Mouse (Mus musculus) C2C12 (cell line): Measurements from ENCODE around the gene Snx8. TPM values are rescaled to one million over a fixed set of nuclear protein-coding genes. Genes with fewer than 3 reads are reported as not detected.

Experiments
- H3K27me3 ChIP-seq: one replicate; pipeline ENCODE4 v1.6.1; 2011; ENCODE audit not compliant: control insufficient read depth, insufficient read depth, insufficient read length
- H3K36me3 ChIP-seq: one replicate; pipeline ENCODE4 v1.6.1; 2011; ENCODE audit not compliant: control insufficient read depth, insufficient read depth
- H3K4me3 ChIP-seq: one replicate; pipeline ENCODE4 v1.5.1; 2011; ENCODE audit warnings: mild to moderate bottlenecking, control low read depth; ENCODE audit not compliant: poor library complexity, insufficient read depth, severe bottlenecking
- H3K79me2 ChIP-seq: one replicate; pipeline ENCODE4 v1.6.1; 2011; ENCODE audit not compliant: control insufficient read depth, insufficient read depth
- H3K79me3 ChIP-seq: one replicate; pipeline ENCODE4 v1.6.1; 2011; ENCODE audit warnings: low read depth, control low read depth
- H3ac ChIP-seq: one replicate; pipeline ENCODE3; 2011; ENCODE audit warnings: low read depth; ENCODE audit not compliant: control insufficient read depth, insufficient read length
- CEBPB ChIP-seq: IDR thresholded peaks from one replicate; pipeline ENCODE4 v1.6.1; 2011; ENCODE audit warnings: low read depth, mild to moderate bottlenecking, control low read depth, moderate library complexity
- CTCF ChIP-seq: IDR thresholded peaks from one replicate; pipeline ENCODE4 v1.5.1; 2011; ENCODE audit not compliant: control insufficient read depth, insufficient read depth, insufficient read length
- FOSL1 ChIP-seq: IDR thresholded peaks from one replicate; pipeline ENCODE4 v1.8.0; 2011; ENCODE audit warnings: mild to moderate bottlenecking, low read length; ENCODE audit not compliant: poor library complexity, insufficient read depth, severe bottlenecking
- MAX ChIP-seq: IDR thresholded peaks from one replicate; pipeline ENCODE4 v1.6.1; 2011; ENCODE audit warnings: mild to moderate bottlenecking, control low read depth
- MYOD1 ChIP-seq: IDR thresholded peaks from one replicate; pipeline ENCODE4 v1.6.1; 2011; ENCODE audit warnings: low read depth; ENCODE audit not compliant: control insufficient read depth, insufficient read length
- MYOG ChIP-seq: IDR thresholded peaks from one replicate; pipeline ENCODE4 v1.6.1; 2011; ENCODE audit not compliant: control insufficient read depth, insufficient read length; ENCODE audit errors: extremely low read depth
- USF1 ChIP-seq: IDR thresholded peaks from one replicate; pipeline ENCODE4 v1.6.1; 2011; ENCODE audit warnings: low read depth, mild to moderate bottlenecking, control low read depth, moderate library complexity
- polyA plus RNA-seq: library from polyadenylated mRNA; unstranded; fragments of >200 nt; fragmentation: generic; extraction: Trizol; gene quantifications from one replicate; pipeline ENCODE4 v1.2.1, GENCODE M21; 2012; ENCODE audit warnings: missing spikeins

Snx8 gene
- polyA plus RNA-seq, 1 experiment: 37.1 TPM

GRCm38 (mm10) chr5:140382688-140383087, 6.4 kb downstream of the Snx8 start:
- no peaks in the 10 kb centered on the region for H3K27me3 ChIP-seq
- TF ChIP-seq CTCF (no peak), CEBPB (no peak), MYOD1 (no peak), FOSL1 (no peak), USF1 (no peak), MAX (no peak), MYOG (no peak)
- peaks cover 73% of the 10 kb centered on the region for H3K79me3 ChIP-seq
- peaks cover 7% of the 10 kb centered on the region for H3K36me3 ChIP-seq
- peaks cover 99% of the 10 kb centered on the region for H3K79me2 ChIP-seq
- no peak overlapping the region for H3ac ChIP-seq
- no peak overlapping the region for H3K4me3 ChIP-seq

DNA sequence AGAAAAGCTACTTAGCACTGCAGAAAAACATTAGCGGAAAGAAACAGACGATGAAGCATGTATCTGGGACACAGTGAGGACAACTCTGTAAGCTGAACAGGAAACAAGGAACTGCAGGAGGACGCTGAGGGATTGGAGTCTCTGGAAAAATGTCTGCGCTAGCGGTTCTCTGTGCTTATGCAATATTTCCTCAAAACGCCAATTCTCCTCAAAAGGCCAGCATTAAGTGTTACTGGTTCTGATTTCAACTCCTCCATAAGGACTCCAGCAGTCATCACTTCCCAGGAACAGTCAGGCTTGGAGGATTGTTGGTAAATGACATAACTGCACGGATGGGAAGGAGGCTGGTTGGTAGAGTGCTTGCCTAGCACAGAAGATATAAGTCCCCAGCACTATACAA, 7.9 kb downstream of the Snx8 start:
- peaks cover 99% of the 10 kb centered on the region for H3K79me2 ChIP-seq
- no peaks in the 10 kb centered on the region for H3K27me3 ChIP-seq
- H3K4me3 ChIP-seq: no peak overlapping the region
- no peak overlapping the region for H3ac ChIP-seq
- no peak for TF ChIP-seq MAX
- no peak for TF ChIP-seq CEBPB
- no peak for TF ChIP-seq MYOG
- TF ChIP-seq MYOD1: no peak
- peaks cover 64% of the 10 kb centered on the region for H3K79me3 ChIP-seq
- H3K36me3 ChIP-seq: peaks cover 7% of the 10 kb centered on the region

DNA sequence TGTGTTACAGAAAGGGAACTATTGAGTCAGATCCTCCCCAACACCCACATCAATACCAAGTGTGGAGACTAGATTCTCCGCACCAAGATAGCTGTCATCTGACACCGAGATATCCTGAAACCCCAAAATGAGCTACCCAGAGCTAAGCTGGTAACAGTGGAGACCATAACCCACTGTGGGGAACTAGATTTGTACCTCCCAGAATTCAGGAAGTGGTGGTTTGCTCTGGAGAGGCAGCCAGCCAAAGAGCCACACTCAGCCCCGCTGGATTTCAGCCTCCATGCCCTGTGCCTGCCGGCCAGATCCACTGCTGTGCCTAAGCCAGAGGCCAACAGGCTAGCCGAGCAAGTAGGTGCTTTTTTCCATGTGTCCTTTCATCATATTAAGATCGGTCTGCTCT, 9.8 kb downstream of the Snx8 start:
- Histone ChIP-seq H3K27me3 (no peaks in the 10 kb centered on the region), H3ac (no peak overlapping the region), H3K79me2 (peaks cover 99% of the 10 kb centered on the region), H3K4me3 (no peak overlapping the region), H3K79me3 (peaks cover 63% of the 10 kb centered on the region), H3K36me3 (peaks cover 3% of the 10 kb centered on the region)
- TF ChIP-seq MYOG (no peak), CTCF (no peak), FOSL1 (no peak)

DNA sequence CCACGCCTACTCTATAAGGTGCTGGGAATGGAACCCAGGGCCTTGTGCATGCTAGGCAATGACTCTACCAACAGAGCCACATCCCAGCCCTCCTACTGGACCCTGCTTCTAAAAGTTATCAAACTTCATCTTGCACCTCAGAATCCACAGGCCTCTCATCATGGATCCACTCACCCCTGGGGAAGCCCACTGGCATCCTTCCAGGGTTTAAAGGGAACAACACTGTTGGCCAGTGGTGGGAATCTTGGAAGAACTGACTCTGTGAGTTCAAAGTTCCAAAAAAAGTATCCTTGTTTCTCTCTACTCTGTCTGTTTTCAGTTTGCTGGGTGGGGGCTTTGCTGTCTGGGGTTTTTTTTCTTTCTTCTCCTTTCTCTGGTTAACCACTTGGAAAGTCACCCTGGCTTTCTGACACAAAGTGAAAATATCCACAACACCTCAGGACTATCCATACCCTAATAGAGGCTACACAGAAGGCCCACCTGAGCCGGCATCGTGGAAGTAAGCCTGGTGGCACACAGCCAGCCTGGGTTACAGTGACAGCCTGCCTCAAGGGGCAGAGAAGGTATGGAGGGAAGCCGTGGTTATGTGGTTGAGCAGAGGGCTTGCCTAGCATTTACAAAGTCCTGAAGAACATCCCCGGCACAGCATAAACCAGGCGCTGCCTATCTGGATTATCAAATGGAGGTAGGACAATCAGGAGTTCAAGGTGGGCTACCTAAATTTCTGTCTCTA, 10.8 kb downstream of the Snx8 start:
- no peak overlapping the region for H3K4me3 ChIP-seq
- TF ChIP-seq MYOG (no peak), USF1 (no peak), CEBPB (no peak), CTCF (no peak), MAX (no peak), FOSL1 (no peak), MYOD1 (no peak)
- H3K79me2 ChIP-seq: peaks cover 100% of the 10 kb centered on the region
- peaks cover 6% of the 10 kb centered on the region for H3K36me3 ChIP-seq
- peaks cover 67% of the 10 kb centered on the region for H3K79me3 ChIP-seq
- H3K27me3 ChIP-seq: no peaks in the 10 kb centered on the region
- no peak overlapping the region for H3ac ChIP-seq

DNA sequence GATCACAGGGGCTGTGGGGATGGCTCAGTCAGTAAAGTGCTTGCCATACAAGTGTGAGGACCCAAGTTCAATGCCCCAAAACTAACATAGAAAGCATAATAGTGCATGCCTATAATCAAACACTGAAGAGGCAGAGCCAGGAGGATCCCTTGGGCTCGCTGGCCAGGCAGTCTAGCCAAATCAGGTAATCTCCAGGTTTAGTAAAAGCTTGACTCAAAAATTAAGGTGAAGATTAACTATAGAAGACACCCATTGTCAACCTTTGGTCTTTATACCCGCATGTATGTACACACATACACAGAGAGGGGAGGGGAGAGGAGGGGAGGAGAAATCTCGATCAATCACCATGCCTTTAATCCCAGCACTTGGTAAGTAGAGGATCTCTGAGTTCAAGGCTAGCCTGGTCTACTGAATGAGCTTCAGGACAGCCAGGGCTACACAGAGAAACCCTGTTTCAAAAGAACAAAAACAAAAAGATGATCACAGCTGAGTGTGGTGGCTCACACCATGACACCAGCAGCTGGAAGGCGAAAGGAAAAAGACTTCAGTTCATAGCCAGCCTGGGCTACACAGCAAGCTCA, 13.7 kb downstream of the Snx8 start:
- Histone ChIP-seq H3K27me3 (no peaks in the 10 kb centered on the region), H3ac (no peak overlapping the region), H3K79me2 (peaks cover 100% of the 10 kb centered on the region), H3K79me3 (peaks cover 57% of the 10 kb centered on the region), H3K36me3 (peaks cover 5% of the 10 kb centered on the region), H3K4me3 (no peak overlapping the region)
- TF ChIP-seq MYOG (no peak), FOSL1 (no peak), USF1 (no peak), CTCF (no peak), MYOD1 (no peak), CEBPB (no peak), MAX (no peak)

GRCm38 (mm10) chr5:140374226-140374625, 14.8 kb downstream of the Snx8 start:
- no peaks in the 10 kb centered on the region for H3K27me3 ChIP-seq
- peaks cover 55% of the 10 kb centered on the region for H3K79me3 ChIP-seq
- peaks cover 5% of the 10 kb centered on the region for H3K36me3 ChIP-seq
- H3K4me3 ChIP-seq: no peak overlapping the region
- H3ac ChIP-seq: no peak overlapping the region
- TF ChIP-seq MYOD1: no peak
- no peak for TF ChIP-seq USF1
- no peak for TF ChIP-seq FOSL1
- no peak for TF ChIP-seq CEBPB
- TF ChIP-seq CTCF: no peak
- no peak for TF ChIP-seq MAX
- TF ChIP-seq MYOG: no peak
- peaks cover 100% of the 10 kb centered on the region for H3K79me2 ChIP-seq
